In genomic region chr4:99278876-99279275, GRCm38 (mm10) we compare ENCODE assay signal across 33 mouse cellular contexts. TPM values are rescaled to one million over a fixed set of nuclear protein-coding genes. Genes with fewer than 3 reads are reported as not detected.
A peak's percentile ranks its signal among the peaks of the same experiment; 100 is the strongest.
DNase-seq lines count a peak whose midpoint lies in the region; ATAC-seq lines count a peak whose summit lies in the region.
"Had no signal": no experiment of that assay in that cellular context is flagged by ENCODE, and none has a peak within 500 bp of the region (broad histone marks: within the 10 kb centered on the region; RNA-seq: fewer than 3 reads in every experiment).

No protein-coding gene starts in this region.

- 83% methylated on average over 7 of the region's 7 CpGs for WGBS in heart, embryonic 11.5 days (ENCODE audit: insufficient replicate concordance)
- WGBS in midbrain, embryonic 13.5 days: 92% methylated on average over 7 of the region's 7 CpGs

- H3K27me3 ChIP-seq in heart, embryonic 11.5 days (ENCODE audit: control insufficient read depth, insufficient read depth, low read length): no peaks in the 10 kb centered on the region
- H3K27me3 ChIP-seq in midbrain, embryonic 13.5 days: 0 out of 2 replicates have a peak, but pooled peaks cover 2% of the 10 kb centered on the region
- H3K27me3 ChIP-seq: embryonic facial prominence, embryonic 15.5 days; heart, embryonic 15.5 days; intestine, embryonic 15.5 days; limb, embryonic 15.5 days; liver, embryonic 13.5 days had no signal

- no peak overlapping the region for H3K4me2 ChIP-seq in heart, embryonic 11.5 days
- H3K4me2 ChIP-seq in midbrain, embryonic 13.5 days (replicated peaks): no peak overlapping the region
- H3K4me2 ChIP-seq: embryonic facial prominence, embryonic 15.5 days; heart, embryonic 15.5 days; intestine, embryonic 15.5 days; limb, embryonic 15.5 days; liver, embryonic 13.5 days; neural tube, embryonic 15.5 days had no signal

- H3K4me1 ChIP-seq in heart, embryonic 11.5 days (ENCODE audit: control insufficient read depth, insufficient read depth, low read length): no peaks in the 10 kb centered on the region; the same call in 1 of the 2 replicates
- peaks cover 10% of the 10 kb centered on the region for H3K4me1 ChIP-seq in midbrain, embryonic 13.5 days (replicated peaks)
- H3K4me1 ChIP-seq: embryonic facial prominence, embryonic 15.5 days; heart, embryonic 15.5 days; intestine, embryonic 15.5 days; limb, embryonic 10.5 days; limb, embryonic 15.5 days; liver, embryonic 13.5 days had no signal

- H3K4me3 ChIP-seq in heart, embryonic 11.5 days (ENCODE audit: low read depth, low read length): no peak overlapping the region
- no peak overlapping the region for H3K4me3 ChIP-seq in midbrain, embryonic 13.5 days (replicated peaks)
- H3K4me3 ChIP-seq: embryonic facial prominence, embryonic 10.5 days; embryonic facial prominence, embryonic 15.5 days; heart, embryonic 15.5 days; hindbrain, embryonic 10.5 days; intestine, embryonic 15.5 days; limb, embryonic 10.5 days; limb, embryonic 15.5 days; liver, embryonic 13.5 days; neural tube, embryonic 15.5 days had no signal

- no peaks in the 10 kb centered on the region for H3K36me3 ChIP-seq in heart, embryonic 11.5 days (ENCODE audit: control insufficient read depth, insufficient read depth, low read length)
- H3K36me3 ChIP-seq in midbrain, embryonic 13.5 days: no peaks in the 10 kb centered on the region
- H3K36me3 ChIP-seq: embryonic facial prominence, embryonic 10.5 days; embryonic facial prominence, embryonic 15.5 days; heart, embryonic 15.5 days; hindbrain, embryonic 10.5 days; intestine, embryonic 15.5 days; limb, embryonic 10.5 days; limb, embryonic 15.5 days; liver, embryonic 13.5 days; neural tube, embryonic 15.5 days had no signal

- no peak overlapping the region for H3K9ac ChIP-seq in heart, embryonic 11.5 days (ENCODE audit: low read depth, low read length)
- H3K9ac ChIP-seq in midbrain, embryonic 13.5 days (replicated peaks): no peak overlapping the region
- H3K9ac ChIP-seq: embryonic facial prominence, embryonic 15.5 days; heart, embryonic 15.5 days; intestine, embryonic 15.5 days; limb, embryonic 15.5 days; liver, embryonic 13.5 days; neural tube, embryonic 15.5 days had no signal

- ATAC-seq in heart, embryonic 11.5 days (replicated peaks; ENCODE audit: insufficient number of reproducible peaks, low FRiP score, low TSS enrichment): no peak
- no peak for ATAC-seq in midbrain, embryonic 13.5 days
- ATAC-seq: activated CD4-positive, CD25-positive, alpha-beta regulatory T cell, adult 4 months; forebrain, embryonic 14.5 days; hindbrain, postnatal 0 days; intestine, embryonic 15.5 days; lung, postnatal 0 days had no signal

- no peaks in the 10 kb centered on the region for H3K9me3 ChIP-seq in heart, embryonic 11.5 days (replicated peaks; ENCODE audit: control insufficient read depth, low read length)
- no peaks in the 10 kb centered on the region for H3K9me3 ChIP-seq in midbrain, embryonic 13.5 days
- H3K9me3 ChIP-seq: embryonic facial prominence, embryonic 10.5 days; embryonic facial prominence, embryonic 15.5 days; heart, embryonic 15.5 days; hindbrain, embryonic 10.5 days; intestine, embryonic 15.5 days; limb, embryonic 10.5 days; limb, embryonic 15.5 days; liver, embryonic 13.5 days; neural tube, embryonic 15.5 days had no signal

- no peak overlapping the region for H3K27ac ChIP-seq in heart, embryonic 11.5 days (ENCODE audit: low read depth, low read length)
- no peak overlapping the region for H3K27ac ChIP-seq in midbrain, embryonic 13.5 days
- H3K27ac ChIP-seq: embryonic facial prominence, embryonic 10.5 days; embryonic facial prominence, embryonic 15.5 days; heart, embryonic 15.5 days; hindbrain, embryonic 10.5 days; hindbrain, postnatal 0 days; intestine, embryonic 15.5 days; limb, embryonic 10.5 days; limb, embryonic 15.5 days; liver, embryonic 13.5 days; macrophage; neural tube, embryonic 15.5 days had no signal

- peak; percentile 20 for DNase-seq in heart, adult 8-10 months (ENCODE audit: low spot score)
- peak; percentile 40 to 43 for DNase-seq in gastrocnemius, adult 8-10 months (ENCODE audit: low spot score in 2 of 2)
- peak; percentile 50 for DNase-seq in gastrocnemius, postnatal 25 days
- DNase-seq in heart, postnatal 4 days: peak; percentile 7
- DNase-seq in kidney, adult 18-20 months: no peak
- DNase-seq in adrenal gland, postnatal 25 days: no peak
- DNase-seq: adrenal gland, adult 2 months; B cell, adult 2 months; cerebellum, adult 8-10 months; cerebellum, postnatal 25 days; kidney, adult 8-10 months; kidney, postnatal 10 days; liver, embryonic 13.5 days; lung, adult 18-20 months; midbrain, embryonic 14.5 days; right cerebral cortex, postnatal 25 days; spleen, adult 18-20 months; thymus, postnatal 14 days had no signal

RNA-seq across cellular contexts. Expression of gene Gm12689, which starts 16.8 kb away (rescaled TPM):
- total RNA-seq in heart, adult 8-10 months (2022): not detected
- 0.16 TPM in 1 of 2 replicates, not detected in the other for polyA plus RNA-seq in heart, embryonic 11.5 days (2014; fragmentation: Nextera tagmentation; extraction: Ambion mirVana)
- total RNA-seq in gastrocnemius, adult 8-10 months (2022): under 1 TPM in 1 of 4 experiments, not detected in 3; 0.24 TPM
- total RNA-seq in gastrocnemius, postnatal 25 days (2021): under 1 TPM in 1 of 2 experiments, not detected in 1; 0.26 TPM
- total RNA-seq in heart, postnatal 4 days (2021): not detected
- total RNA-seq in adrenal gland, postnatal 25 days (2021): 0.46 TPM in 1 of 2 replicates, not detected in the other
- 0.19 and 0.46 TPM in 2 replicates for polyA plus RNA-seq in midbrain, embryonic 13.5 days (2015; fragmentation: Nextera tagmentation; extraction: Ambion mirVana)
- polyA plus RNA-seq: activated CD4-positive, CD25-positive, alpha-beta regulatory T cell, adult 4 months; embryonic facial prominence, embryonic 10.5 days; heart, embryonic 15.5 days had no signal

Comparison
In these comparisons a context has a peak if more than half of its experiments do, and no peak if none do; other contexts are left out.
1. DNase-seq: peak in heart, adult 8-10 months (single experiment), gastrocnemius, adult 8-10 months (2 of 2), gastrocnemius, postnatal 25 days (single experiment) and heart, postnatal 4 days (single experiment); none in kidney, adult 18-20 months (single experiment) and adrenal gland, postnatal 25 days (single experiment).